Mouse (Mus musculus) hindbrain, embryonic 11.5 days (tissue): ENCODE results near the gene Cyb5rl. TPM values are rescaled to one million over a fixed set of nuclear protein-coding genes. Genes with fewer than 3 reads are reported as not detected.
A peak's percentile ranks its signal among the peaks of the same experiment; 100 is the strongest.

Experiments used
- ATAC-seq: fragments of 200-750 bp; cut with Nextera tagmentation; 2 replicates; pipeline ENCODE4 v1.8.0; 2017; ENCODE audit warnings: mild to moderate bottlenecking, moderate TSS enrichment, moderate library complexity; ENCODE audit not compliant: low FRiP score
- DNase-seq: peaks from one replicate; pipeline ENCODE4 v3.0.0-alpha.2; 2015; ENCODE audit warnings: low spot score
- H3K27ac ChIP-seq: fragments of 300-500 bp; sonication (generic); 2 replicates; pipeline ENCODE4 v1.5.1; 2014; ENCODE audit warnings: mild to moderate bottlenecking, low read depth, low read length
- H3K27me3 ChIP-seq: fragments of 300-500 bp; sonication (generic); 2 replicates; pipeline ENCODE4 v1.6.1; 2014; ENCODE audit warnings: mild to moderate bottlenecking, low read length, moderate library complexity, mixed read lengths; ENCODE audit not compliant: control insufficient read depth, insufficient read depth
- H3K36me3 ChIP-seq: fragments of 300-500 bp; sonication (generic); 2 replicates; pipeline ENCODE4 v1.6.1; 2014; ENCODE audit warnings: mild to moderate bottlenecking, low read length, moderate library complexity, mixed read lengths; ENCODE audit not compliant: control insufficient read depth, insufficient read depth
- H3K4me1 ChIP-seq: fragments of 300-500 bp; sonication (generic); replicated peaks from 2 replicates; pipeline ENCODE4 v1.6.1; 2014; ENCODE audit warnings: low read length, mixed read lengths; ENCODE audit not compliant: control insufficient read depth, insufficient read depth
- H3K4me2 ChIP-seq: fragments of 300-500 bp; sonication (generic); replicated peaks from 2 replicates; pipeline ENCODE4 v1.6.1; 2014; ENCODE audit warnings: mild to moderate bottlenecking, low read depth, low read length
- H3K4me3 ChIP-seq: fragments of 300-500 bp; sonication (generic); 2 replicates; pipeline ENCODE4 v1.5.1; 2014; ENCODE audit warnings: low read depth, low read length
- H3K9ac ChIP-seq: fragments of 300-500 bp; sonication (generic); 2 replicates; pipeline ENCODE4 v1.6.1; 2014; ENCODE audit warnings: low read depth, low read length
- H3K9me3 ChIP-seq: fragments of 300-500 bp; sonication (generic); 2 replicates; pipeline ENCODE4 v1.6.1; 2016; ENCODE audit warnings: low read length; ENCODE audit not compliant: control insufficient read depth
- WGBS: fragments of 180-500 bp; shearing (Covaris S2); extraction: QIAGEN DNeasy Blood & Tissue Kit; methylation state at CpG from one replicate; pipeline ENCODE4 v1.1.7; 2014; 5-methylcytosine and 5-hydroxymethylcytosine counted together
- polyA plus RNA-seq: library from polyadenylated mRNA; unstranded; fragments of >200 nt; fragmentation: Nextera tagmentation; extraction: Ambion mirVana; gene quantifications from 2 replicates; pipeline ENCODE4 v1.2.1, GENCODE M21; 2014

Gene Cyb5rl
- polyA plus RNA-seq, 1 experiment from 2014 or later: 2.3 TPM

GRCm38 (mm10) chr4:107067151-107067840, 508 bp downstream of the Cyb5rl start:
- Histone ChIP-seq H3K27me3 (no peaks in the 10 kb centered on the region), H3K4me1 (peaks cover 6% of the 10 kb centered on the region), H3K36me3 (peaks cover 5% of the 10 kb centered on the region; the same call in 1 of the 2 replicates), H3K27ac (no peak overlapping the region), H3K4me3 (peak overlapping the region; percentile 91), H3K4me2 (peak overlapping the region; percentile 93), H3K9me3 (no peaks in the 10 kb centered on the region), H3K9ac (peak overlapping the region; percentile 29; the same call in 1 of the 2 replicates)
- peak; percentile 52 for ATAC-seq
- WGBS: 3% methylated on average over 33 of the region's 33 CpGs
- peak; percentile 38 for DNase-seq

GRCm38 (mm10) chr4:107072343-107072742, 5.6 kb downstream of the Cyb5rl start:
- H3K4me1 ChIP-seq: peaks cover 3% of the 10 kb centered on the region
- no peaks in the 10 kb centered on the region for H3K9me3 ChIP-seq
- H3K36me3 ChIP-seq: no peaks in the 10 kb centered on the region
- H3K4me3 ChIP-seq: no peak overlapping the region
- no peak overlapping the region for H3K27ac ChIP-seq
- H3K9ac ChIP-seq: no peak overlapping the region
- WGBS: 82% methylated on average over 9 of the region's 9 CpGs
- DNase-seq: no peak
- no peak for ATAC-seq
- no peak overlapping the region for H3K4me2 ChIP-seq
- H3K27me3 ChIP-seq: no peaks in the 10 kb centered on the region

DNA sequence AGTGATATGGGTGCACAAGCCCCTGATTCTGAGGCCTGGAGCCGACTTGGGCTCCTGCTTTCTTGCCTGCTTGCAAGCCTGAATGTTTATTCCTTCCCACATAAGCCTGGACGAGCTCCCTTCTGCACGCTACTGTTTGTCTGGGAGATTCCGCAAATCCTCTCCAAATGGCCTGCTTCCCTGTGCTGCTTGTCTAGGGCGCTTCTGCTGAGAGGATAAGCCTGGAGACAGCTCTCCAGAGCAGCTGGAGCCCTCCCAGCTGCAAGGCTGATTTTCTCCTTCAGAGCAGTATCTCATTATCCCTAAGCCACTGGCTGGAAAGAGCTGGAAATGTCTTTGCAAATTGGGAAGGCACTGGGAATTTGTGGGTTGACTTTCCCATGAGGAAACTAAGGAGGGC, 8.7 kb downstream of the Cyb5rl start:
- Histone ChIP-seq H3K4me3 (no peak overlapping the region), H3K9ac (no peak overlapping the region), H3K27ac (no peak overlapping the region), H3K4me2 (no peak overlapping the region), H3K36me3 (no peaks in the 10 kb centered on the region), H3K4me1 (no peaks in the 10 kb centered on the region), H3K9me3 (no peaks in the 10 kb centered on the region), H3K27me3 (no peaks in the 10 kb centered on the region)
- no peak for DNase-seq
- no peak for ATAC-seq
- WGBS: 80% methylated on average over 5 of the region's 5 CpGs

DNA sequence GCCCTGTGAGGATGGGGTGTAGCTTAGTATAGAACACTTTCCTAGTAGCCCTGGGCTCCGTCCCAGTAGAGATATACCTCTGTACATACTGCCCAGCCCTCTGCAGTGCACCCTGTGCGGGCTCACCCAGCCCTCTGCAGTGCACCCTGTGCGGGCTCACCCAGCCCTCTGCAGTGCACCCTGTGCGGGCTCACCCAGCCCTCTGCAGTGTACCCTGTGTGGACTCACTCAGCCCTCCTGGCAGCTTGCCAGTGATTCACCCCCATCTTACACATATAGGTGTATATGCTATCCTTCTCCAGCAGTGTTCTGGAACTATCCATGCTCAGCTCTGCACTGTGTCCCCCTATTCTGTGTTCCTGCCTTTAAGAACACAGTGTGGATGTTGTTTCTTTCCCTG, 12.1 kb downstream of the Cyb5rl start:
- no peak overlapping the region for H3K27ac ChIP-seq
- H3K9ac ChIP-seq: no peak overlapping the region
- DNase-seq: no peak
- ATAC-seq: no peak
- H3K4me2 ChIP-seq: no peak overlapping the region
- H3K27me3 ChIP-seq: no peaks in the 10 kb centered on the region
- H3K36me3 ChIP-seq: no peaks in the 10 kb centered on the region
- H3K9me3 ChIP-seq: no peaks in the 10 kb centered on the region
- H3K4me1 ChIP-seq: peaks cover under 1% of the 10 kb centered on the region; the same call in 1 of the 2 replicates
- H3K4me3 ChIP-seq: no peak overlapping the region
- 84% methylated on average over 4 of the region's 4 CpGs for WGBS

- no peak overlapping the region for H3K4me2 ChIP-seq
- ATAC-seq (no peak), DNase-seq (no peak)
- no peak overlapping the region for H3K9ac ChIP-seq
- no peak overlapping the region for H3K27ac ChIP-seq
- H3K4me1 ChIP-seq: peaks cover 8% of the 10 kb centered on the region; the same call in 1 of the 2 replicates
- H3K9me3 ChIP-seq: no peaks in the 10 kb centered on the region
- H3K4me3 ChIP-seq: no peak overlapping the region
- no peaks in the 10 kb centered on the region for H3K36me3 ChIP-seq
- no peaks in the 10 kb centered on the region for H3K27me3 ChIP-seq
Measured at GRCm38 (mm10) chr4:107079716-107080115, 12.9 kb downstream of the Cyb5rl start.

DNA sequence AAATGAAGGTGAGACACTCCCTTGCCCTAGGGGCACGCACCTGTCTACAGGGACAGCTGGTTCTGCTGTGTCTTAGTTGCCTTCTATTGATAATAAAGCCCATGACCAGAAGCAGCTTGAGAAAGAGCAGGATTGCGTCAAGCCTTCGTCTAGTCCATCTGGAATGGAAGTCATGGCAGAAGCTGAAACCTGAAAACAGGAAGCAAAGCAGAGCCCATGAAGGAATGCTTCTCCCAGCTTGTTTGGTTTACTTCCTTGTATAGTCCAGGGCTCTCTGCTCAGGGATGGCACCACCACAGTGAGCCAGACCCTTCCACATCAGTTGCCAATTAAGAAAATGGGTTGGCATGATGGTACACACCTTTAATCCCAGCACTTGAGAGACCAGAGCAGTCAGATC, 15.4 kb downstream of the Cyb5rl start:
- no peak overlapping the region for H3K9ac ChIP-seq
- no peaks in the 10 kb centered on the region for H3K36me3 ChIP-seq
- H3K9me3 ChIP-seq: no peaks in the 10 kb centered on the region
- DNase-seq (no peak), ATAC-seq (no peak)
- no peaks in the 10 kb centered on the region for H3K27me3 ChIP-seq
- H3K4me2 ChIP-seq: no peak overlapping the region
- H3K4me3 ChIP-seq: no peak overlapping the region
- WGBS: 87% methylated on average over 3 of the region's 3 CpGs
- no peak overlapping the region for H3K27ac ChIP-seq
- H3K4me1 ChIP-seq: peaks cover 11% of the 10 kb centered on the region

DNA sequence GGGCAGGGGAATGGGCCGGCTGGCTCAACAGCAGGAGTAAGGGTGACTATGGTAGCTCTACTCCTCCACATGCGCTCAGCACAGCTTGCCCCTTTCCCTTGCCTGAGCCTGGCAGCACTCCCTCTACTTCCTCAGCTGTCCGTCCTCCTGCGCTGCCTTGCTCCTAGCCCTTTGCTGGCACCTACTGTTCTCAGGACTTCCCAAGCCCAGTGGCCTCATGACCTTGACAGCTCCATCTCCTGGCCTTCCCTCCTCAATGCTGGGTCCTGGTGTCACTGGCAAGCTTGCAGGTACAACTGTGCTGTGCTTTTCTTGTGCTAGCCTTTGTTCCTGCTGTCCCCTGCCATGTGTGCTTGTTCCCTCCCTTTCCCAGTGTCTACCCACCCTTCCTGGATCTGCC, 16.3 kb downstream of the Cyb5rl start:
- no peaks in the 10 kb centered on the region for H3K27me3 ChIP-seq
- DNase-seq (no peak), ATAC-seq (no peak)
- H3K4me3 ChIP-seq: no peak overlapping the region
- WGBS: 95% methylated on average over 4 of the region's 4 CpGs
- no peaks in the 10 kb centered on the region for H3K9me3 ChIP-seq
- no peak overlapping the region for H3K9ac ChIP-seq
- no peak overlapping the region for H3K4me2 ChIP-seq
- H3K4me1 ChIP-seq: peaks cover 11% of the 10 kb centered on the region
- H3K27ac ChIP-seq: peak overlapping the region; percentile 92; the same call in 1 of the 2 replicates
- no peaks in the 10 kb centered on the region for H3K36me3 ChIP-seq

DNA sequence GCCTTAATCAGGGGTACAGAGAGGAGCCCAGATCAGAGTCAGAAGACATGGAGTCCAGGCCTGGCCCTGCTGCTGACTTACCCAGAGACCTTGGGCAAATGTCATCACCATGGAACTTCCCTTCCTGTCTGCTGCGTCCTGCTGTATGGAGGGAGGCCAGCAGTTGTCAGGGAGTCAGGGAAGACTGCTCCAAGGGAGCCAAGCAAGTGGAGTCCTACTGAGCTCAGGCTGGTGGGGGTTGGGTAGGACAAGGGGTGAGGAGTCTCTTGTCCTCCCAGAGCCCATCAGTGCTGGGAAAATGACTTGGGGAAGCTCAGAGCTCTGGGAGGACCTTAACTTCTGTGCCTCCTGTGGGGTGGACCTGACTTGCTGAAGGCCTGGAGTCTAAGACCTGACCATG, 17.6 kb downstream of the Cyb5rl start:
- no peaks in the 10 kb centered on the region for H3K36me3 ChIP-seq
- H3K9ac ChIP-seq: no peak overlapping the region
- DNase-seq (no peak), ATAC-seq (peak; percentile 71)
- H3K4me1 ChIP-seq: peaks cover 11% of the 10 kb centered on the region
- WGBS: 13% methylated on average over 1 of the region's 1 CpGs
- H3K27me3 ChIP-seq: no peaks in the 10 kb centered on the region
- no peaks in the 10 kb centered on the region for H3K9me3 ChIP-seq
- H3K4me2 ChIP-seq: no peak overlapping the region
- H3K4me3 ChIP-seq: no peak overlapping the region
- H3K27ac ChIP-seq: peak overlapping the region; percentile 92

DNA sequence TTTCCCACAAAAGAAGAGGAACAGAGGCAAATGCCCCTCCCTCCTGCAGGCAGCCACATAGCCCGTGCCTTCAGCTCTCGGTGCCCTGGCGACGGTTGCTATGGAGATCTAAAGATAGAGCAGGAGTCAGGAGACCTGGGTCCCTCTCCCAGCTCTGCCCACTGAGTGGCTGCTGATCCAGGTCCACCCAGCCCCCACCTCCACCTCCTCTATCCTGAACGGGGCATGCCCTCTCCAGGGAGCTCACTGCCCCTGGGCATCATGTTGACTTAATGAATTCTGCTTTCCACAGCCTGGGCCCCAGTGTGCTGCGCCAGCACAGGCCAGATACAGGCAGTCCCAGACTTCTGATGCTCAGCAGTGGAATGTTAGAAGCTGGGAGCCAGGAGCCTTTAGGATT, 18.1 kb downstream of the Cyb5rl start:
- H3K4me1 ChIP-seq: peaks cover 11% of the 10 kb centered on the region
- no peaks in the 10 kb centered on the region for H3K36me3 ChIP-seq
- no peak overlapping the region for H3K4me2 ChIP-seq
- WGBS: 12% methylated on average over 6 of the region's 6 CpGs
- H3K4me3 ChIP-seq: no peak overlapping the region
- DNase-seq (peak; percentile 86), ATAC-seq (peak; percentile 94)
- H3K9ac ChIP-seq: no peak overlapping the region
- peak overlapping the region; percentile 92 for H3K27ac ChIP-seq
- H3K27me3 ChIP-seq: no peaks in the 10 kb centered on the region
- no peaks in the 10 kb centered on the region for H3K9me3 ChIP-seq
